Mouse (Mus musculus) erythroblast, embryonic 14.5 days (primary cell): ENCODE data around the gene Fcgr2b.

Source experiments
- GATA1 ChIP-seq: IDR thresholded peaks from 2 replicates; pipeline ENCODE4 v1.6.1; 2012; ENCODE audit warnings: low read length, inconsistent platforms, mixed read lengths
- TAL1 ChIP-seq: IDR thresholded peaks from 3 replicates; pipeline ENCODE4 v1.6.1; 2012; ENCODE audit warnings: low read length, inconsistent platforms, mixed read lengths

DNA sequence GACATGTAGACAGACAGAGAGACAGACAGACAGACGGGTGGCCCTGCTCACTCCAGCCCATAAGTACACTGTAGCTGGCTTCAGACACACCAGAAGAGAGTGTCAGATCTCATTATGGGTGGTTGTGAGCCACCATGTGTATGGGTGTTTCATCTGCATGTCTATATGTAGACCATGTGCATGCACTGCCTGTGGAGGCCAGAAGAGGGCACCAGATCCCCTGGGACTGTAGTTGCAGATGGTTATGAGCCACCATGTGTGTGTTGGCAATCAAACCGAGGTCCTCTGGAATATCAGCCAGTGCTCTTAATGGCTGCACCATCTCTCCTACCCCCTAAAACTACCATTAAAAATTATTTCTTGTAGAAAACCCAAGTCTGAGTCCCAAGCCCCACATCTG lies 30.6 kb upstream of the Fcgr2b start:
- TF ChIP-seq GATA1, result no peak
- TF ChIP-seq TAL1, result no peak
